Mouse (Mus musculus) hindbrain, embryonic 15.5 days (tissue): ENCODE results near the gene Adam29. TPM values are rescaled to one million over a fixed set of nuclear protein-coding genes. Genes with fewer than 3 reads are reported as not detected.

Experiments used
- ATAC-seq: fragments of 200-750 bp; cut with Nextera tagmentation; 2 replicates; pipeline ENCODE4 v1.8.0; 2017; ENCODE audit warnings: low read depth, moderate number of reproducible peaks, moderate TSS enrichment; ENCODE audit not compliant: low FRiP score
- H3K27ac ChIP-seq: fragments of 300-500 bp; sonication (generic); replicated peaks from 2 replicates; pipeline ENCODE4 v1.5.1; 2015; ENCODE audit warnings: mild to moderate bottlenecking, inconsistent platforms
- H3K27me3 ChIP-seq: fragments of 300-500 bp; sonication (generic); 2 replicates; pipeline ENCODE4 v1.6.1; 2015; ENCODE audit warnings: control low read depth, inconsistent platforms
- H3K36me3 ChIP-seq: fragments of 300-500 bp; sonication (generic); 2 replicates; pipeline ENCODE4 v1.6.1; 2015; ENCODE audit warnings: control low read depth, inconsistent platforms
- H3K4me1 ChIP-seq: fragments of 300-500 bp; sonication (generic); replicated peaks from 2 replicates; pipeline ENCODE4 v1.6.1; 2015; ENCODE audit warnings: control low read depth, inconsistent platforms
- H3K4me2 ChIP-seq: fragments of 300-500 bp; sonication (generic); 2 replicates; pipeline ENCODE4 v1.6.1; 2015; ENCODE audit warnings: moderate library complexity, mild to moderate bottlenecking, inconsistent platforms
- H3K4me3 ChIP-seq: fragments of 300-500 bp; sonication (generic); 2 replicates; pipeline ENCODE4 v1.5.1; 2015; ENCODE audit warnings: mild to moderate bottlenecking, inconsistent platforms
- H3K9ac ChIP-seq: fragments of 300-500 bp; sonication (generic); 2 replicates; pipeline ENCODE4 v1.6.1; 2015; ENCODE audit warnings: inconsistent platforms
- H3K9me3 ChIP-seq: fragments of 300-500 bp; sonication (generic); 2 replicates; pipeline ENCODE4 v1.6.1; 2016; ENCODE audit warnings: control low read depth, inconsistent platforms
- WGBS: fragments of 180-500 bp; shearing (Covaris S2); methylation state at CpG from one replicate; pipeline ENCODE4 v1.1.7; 2015; 5-methylcytosine and 5-hydroxymethylcytosine counted together
- polyA plus RNA-seq: library from polyadenylated mRNA; unstranded; fragments of >200 nt; fragmentation: Nextera tagmentation; extraction: Ambion mirVana; gene quantifications from 2 replicates; pipeline ENCODE4 v1.2.1, GENCODE M21; 2015

Adam29 gene
- not detected in 2 replicates for polyA plus RNA-seq

GRCm38 (mm10) chr8:55906848-55907247 is at the start of gene Adam29:
Gene Adam29, minus strand, starts transcription at chr8:55906948.
- 84% methylated on average over 1 of the region's 1 CpGs for WGBS
- ATAC-seq = no peak

GRCm38 (mm10) chr8:55940526-55940880 is 33.8 kb upstream of the Adam29 start:
- WGBS = 1% methylated on average over 8 of the region's 8 CpGs
- Histone ChIP-seq H3K9ac (peak overlapping the region; percentile 45), H3K4me2 (peak overlapping the region; percentile 81), H3K27ac (peak overlapping the region; percentile 68), H3K4me1 (peaks cover 7% of the 10 kb centered on the region; the same call in 1 of the 2 replicates), H3K4me3 (peak overlapping the region; percentile 49), H3K36me3 (no peaks in the 10 kb centered on the region), H3K9me3 (no peaks in the 10 kb centered on the region), H3K27me3 (no peaks in the 10 kb centered on the region)
- peak; percentile 95 for ATAC-seq

More at GRCm38 (mm10) chr8:55906848-55907247, at the start of gene Adam29:
- Histone ChIP-seq H3K27ac (no peak within 1 kb of the TSS), H3K9me3 (no peaks in the 10 kb centered on the region), H3K4me1 (no peaks in the 10 kb centered on the region), H3K9ac (no peak within 1 kb of the TSS), H3K36me3 (no peaks in the 10 kb centered on the region), H3K4me2 (no peak within 1 kb of the TSS), H3K4me3 (no peak within 1 kb of the TSS), H3K27me3 (no peaks in the 10 kb centered on the region)

GRCm38 (mm10) chr8:55939870-55940525 is 33.2 kb upstream of the Adam29 start, which contains the start of gene Glra3:
Gene Glra3, plus strand, starts transcription at chr8:55940460.
- H3K9ac ChIP-seq = peak within 1 kb of the TSS; percentile 45
- H3K4me3 ChIP-seq = peak within 1 kb of the TSS; percentile 49
- H3K36me3 ChIP-seq = no peaks in the 10 kb centered on the region
- no peaks in the 10 kb centered on the region for H3K9me3 ChIP-seq
- H3K27ac ChIP-seq = peak within 1 kb of the TSS; percentile 68
- no peaks in the 10 kb centered on the region for H3K27me3 ChIP-seq
- peak within 1 kb of the TSS; percentile 81 for H3K4me2 ChIP-seq
- 8% methylated on average over 11 of the region's 11 CpGs for WGBS
- ATAC-seq = peak; percentile 97
- peaks cover 7% of the 10 kb centered on the region; the same call in 1 of the 2 replicates for H3K4me1 ChIP-seq

Other genes starting within 250 kb of the Adam29 start
- gene Glra3, start 33.5 kb upstream of the Adam29 start, polyA plus RNA-seq = 1.6 and 1.7 TPM in 2 replicates